10 mouse cellular contexts compared by ENCODE assay signal in genomic region chr16:64899084-64899483, GRCm38 (mm10). TPM values are rescaled to one million over a fixed set of nuclear protein-coding genes. Genes with fewer than 3 reads are reported as not detected.
DNase-seq lines count a peak whose midpoint lies in the region; ATAC-seq lines count a peak whose summit lies in the region.
"Had no signal": no experiment of that assay in that cellular context is flagged by ENCODE, and none has a peak within 500 bp of the region (broad histone marks: within the 10 kb centered on the region; RNA-seq: fewer than 3 reads in every experiment).

No protein-coding gene starts in this region.

- intact Hi-C loops in left cerebral cortex, postnatal 14 days (cut with DNase I): no loop called here
- intact Hi-C loops in left cerebral cortex, postnatal 36 days (cut with DNase I): no loop called here

- no peak overlapping the region for H3K4me2 ChIP-seq in heart, embryonic 12.5 days
- H3K4me2 ChIP-seq: hindbrain, embryonic 15.5 days; lung, embryonic 15.5 days had no signal

- H3K27me3 ChIP-seq in heart, embryonic 12.5 days (replicated peaks): no peaks in the 10 kb centered on the region
- H3K27me3 ChIP-seq: hindbrain, embryonic 15.5 days; lung, embryonic 15.5 days had no signal

- H3K4me1 ChIP-seq in heart, embryonic 12.5 days (replicated peaks): no peaks in the 10 kb centered on the region
- H3K4me1 ChIP-seq: hindbrain, embryonic 15.5 days; lung, embryonic 15.5 days had no signal

- no peak overlapping the region for H3K9ac ChIP-seq in heart, embryonic 12.5 days
- H3K9ac ChIP-seq: hindbrain, embryonic 15.5 days; lung, embryonic 15.5 days had no signal

- DNase-seq in heart, adult 11 months: peak; percentile 45
- DNase-seq in thymus, postnatal 14 days: peak; percentile 55
- no peak for DNase-seq in thymus, adult 18-20 months
- DNase-seq in induced T-regulatory cell, adult 2 months (ENCODE audit: low read depth): peak; percentile 69
- DNase-seq in right cerebral cortex, adult 18-20 months: no peak
- no peak for DNase-seq in left cerebral cortex, postnatal 14 days (ENCODE audit: low spot score in 2 of 2)
- DNase-seq in left cerebral cortex, postnatal 36 days (ENCODE audit: low spot score in 2 of 2): no peak

- 66% methylated on average over 2 of the region's 2 CpGs for WGBS in heart, embryonic 12.5 days

- H3K36me3 ChIP-seq in heart, embryonic 12.5 days: no peaks in the 10 kb centered on the region
- H3K36me3 ChIP-seq: hindbrain, embryonic 15.5 days; lung, embryonic 15.5 days had no signal

- no peak overlapping the region for H3K27ac ChIP-seq in heart, embryonic 12.5 days (ENCODE audit: poor library complexity, severe bottlenecking)
- H3K27ac ChIP-seq: hindbrain, embryonic 15.5 days; lung, embryonic 15.5 days had no signal

- H3K9me3 ChIP-seq in heart, embryonic 12.5 days (replicated peaks): no peaks in the 10 kb centered on the region
- H3K9me3 ChIP-seq: hindbrain, embryonic 15.5 days; lung, embryonic 15.5 days had no signal

- no peak for ATAC-seq in heart, embryonic 12.5 days (ENCODE audit: insufficient number of reproducible peaks, low FRiP score)

- H3K4me3 ChIP-seq in heart, embryonic 12.5 days: no peak overlapping the region
- H3K4me3 ChIP-seq: hindbrain, embryonic 15.5 days; lung, embryonic 15.5 days had no signal

RNA-seq across cellular contexts. Expression of gene Cggbp1, which starts 47.3 kb away (rescaled TPM):
- polyA plus RNA-seq in heart, embryonic 12.5 days (2016; fragmentation: Nextera tagmentation; extraction: Ambion mirVana): 78.3 and 80.8 TPM in 2 replicates
- total RNA-seq in left cerebral cortex, postnatal 14 days (2021): 10 to 100 TPM; 55.4 to 58.3 TPM
- 10 to 100 TPM; 58.2 to 59.4 TPM for total RNA-seq in left cerebral cortex, postnatal 36 days (2021)

RNA-seq across cellular contexts. Expression of gene Zfp654, which starts 47.6 kb away (rescaled TPM):
- polyA plus RNA-seq in heart, embryonic 12.5 days (2016; fragmentation: Nextera tagmentation; extraction: Ambion mirVana): 10.0 and 10.3 TPM in 2 replicates
- 10 to 100 TPM; 13.5 to 13.8 TPM for total RNA-seq in left cerebral cortex, postnatal 14 days (2021)
- 10 to 100 TPM; 16.0 to 17.4 TPM for total RNA-seq in left cerebral cortex, postnatal 36 days (2021)

Comparison
In these comparisons a context has a peak if more than half of its experiments do, and no peak if none do; other contexts are left out.
1. DNase-seq: peak in heart, adult 11 months (single experiment), thymus, postnatal 14 days (single experiment) and induced T-regulatory cell, adult 2 months (single experiment); none in thymus, adult 18-20 months (0 of 2), right cerebral cortex, adult 18-20 months (single experiment), left cerebral cortex, postnatal 14 days (0 of 2) and left cerebral cortex, postnatal 36 days (0 of 2).